Mouse (Mus musculus) hindbrain, postnatal 0 days (tissue): Measurements from ENCODE around the gene Tspyl2. TPM values are rescaled to one million over a fixed set of nuclear protein-coding genes. Genes with fewer than 3 reads are reported as not detected.
A peak's percentile ranks its signal among the peaks of the same experiment; 100 is the strongest.
"Not testable (repeated sequence)": the region's sequence is repeated elsewhere in the genome, so short reads cannot be mapped to it uniquely, and the experiment has no call there.

ENCODE experiments used
- ATAC-seq: fragments of 200-750 bp; cut with Nextera tagmentation; 2 replicates; pipeline ENCODE4 v1.8.0; 2017; ENCODE audit warnings: mild to moderate bottlenecking, moderate TSS enrichment, moderate library complexity
- DNase-seq: peaks from one replicate; pipeline ENCODE4 v3.0.0-alpha.2; 2015; ENCODE audit warnings: low spot score
- H3K27ac ChIP-seq: fragments of 300-500 bp; sonication (generic); 2 replicates; pipeline ENCODE4 v1.5.1; 2014; ENCODE audit warnings: mild to moderate bottlenecking
- H3K27me3 ChIP-seq: fragments of 300-500 bp; sonication (generic); 2 replicates; pipeline ENCODE4 v1.6.1; 2014; ENCODE audit warnings: low read length, mixed read lengths; ENCODE audit not compliant: insufficient read depth
- H3K36me3 ChIP-seq: fragments of 300-500 bp; sonication (generic); 2 replicates; pipeline ENCODE4 v1.6.1; 2014; ENCODE audit warnings: low read length, mixed read lengths; ENCODE audit not compliant: insufficient read depth
- H3K4me1 ChIP-seq: fragments of 300-500 bp; sonication (generic); 2 replicates; pipeline ENCODE4 v1.6.1; 2014; ENCODE audit warnings: antibody characterized with exemption, low read length, mixed read lengths; ENCODE audit not compliant: insufficient read depth
- H3K4me2 ChIP-seq: fragments of 300-500 bp; sonication (generic); 2 replicates; pipeline ENCODE4 v1.6.1; 2014; ENCODE audit warnings: low read depth, mild to moderate bottlenecking, low read length, moderate library complexity, mixed read lengths
- H3K4me3 ChIP-seq: fragments of 300-500 bp; sonication (generic); 2 replicates; pipeline ENCODE4 v1.5.1; 2014; ENCODE audit warnings: low read length
- H3K9ac ChIP-seq: fragments of 300-500 bp; sonication (generic); replicated peaks from 2 replicates; pipeline ENCODE4 v1.6.1; 2014; ENCODE audit warnings: mild to moderate bottlenecking, low read length, moderate library complexity, mixed read lengths
- H3K9me3 ChIP-seq: fragments of 300-500 bp; sonication (generic); 2 replicates; pipeline ENCODE4 v1.6.1; 2016; ENCODE audit warnings: low read length, mixed read lengths
- CTCF ChIP-seq: IDR thresholded peaks from 2 replicates; pipeline ENCODE4 v1.5.1; 2016; ENCODE audit warnings: antibody characterized with exemption, control low read depth, low read depth
- WGBS: fragments of 180-500 bp; shearing (Covaris S2); extraction: QIAGEN DNeasy Blood & Tissue Kit; methylation state at CpG from one replicate; pipeline ENCODE4 v1.1.7; 2014; 5-methylcytosine and 5-hydroxymethylcytosine counted together
- polyA plus RNA-seq: library from polyadenylated mRNA; unstranded; fragments of >200 nt; fragmentation: Nextera tagmentation; extraction: Ambion mirVana; gene quantifications from 2 replicates; pipeline ENCODE4 v1.2.1, GENCODE M21; 2015
- total RNA-seq: library from RNA; depleted of rRNA; stranded (reverse); fragments of >200 nt; gene quantifications from 2 replicates; pipeline ENCODE4 v1.2.3, GENCODE M21; 2014

The Tspyl2 gene
- total and polyA plus RNA-seq, 2 experiments from 2014 or later, result 27.4 to 46.4 TPM

DNA sequence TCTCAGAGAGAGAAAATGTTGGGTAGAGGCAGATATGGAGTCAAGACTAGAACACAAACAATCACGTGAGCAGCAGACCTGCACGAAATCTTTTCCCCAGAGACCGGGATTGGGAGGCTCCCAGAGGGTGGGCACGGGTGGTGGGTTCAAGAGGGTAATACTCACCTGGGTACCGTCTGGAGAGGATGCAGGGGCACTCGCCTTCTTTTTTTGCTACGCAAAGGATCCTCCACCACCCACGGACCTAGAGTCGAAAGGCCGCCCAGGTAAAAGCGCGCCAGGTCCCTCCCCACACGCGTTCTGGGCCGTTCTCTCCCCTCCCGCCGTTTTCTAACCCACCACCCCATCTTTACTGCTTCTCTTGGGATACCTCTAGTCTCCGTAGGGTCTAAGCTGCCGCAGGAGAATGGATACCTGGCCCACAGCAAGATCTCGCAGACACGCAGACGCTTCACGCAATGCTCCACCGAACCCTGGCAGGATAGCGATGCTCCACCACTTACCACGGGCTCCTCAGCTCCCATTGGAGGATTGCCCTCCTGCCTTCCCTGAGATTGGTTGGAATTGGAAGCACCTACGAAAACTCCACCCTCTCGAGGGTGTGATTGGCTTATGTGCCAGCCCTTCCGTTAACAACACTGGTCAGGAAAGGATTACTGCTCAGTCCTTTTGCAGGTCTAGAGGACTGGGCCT is 15.1 kb downstream of the Tspyl2 start, which contains the start of gene Kantr:
TSS of gene Kantr (minus strand) at position 500 of the 693 bp plus-strand sequence.
- WGBS, result 27% methylated on average over 29 of the region's 29 CpGs
- peak; percentile 90 for DNase-seq

DNA sequence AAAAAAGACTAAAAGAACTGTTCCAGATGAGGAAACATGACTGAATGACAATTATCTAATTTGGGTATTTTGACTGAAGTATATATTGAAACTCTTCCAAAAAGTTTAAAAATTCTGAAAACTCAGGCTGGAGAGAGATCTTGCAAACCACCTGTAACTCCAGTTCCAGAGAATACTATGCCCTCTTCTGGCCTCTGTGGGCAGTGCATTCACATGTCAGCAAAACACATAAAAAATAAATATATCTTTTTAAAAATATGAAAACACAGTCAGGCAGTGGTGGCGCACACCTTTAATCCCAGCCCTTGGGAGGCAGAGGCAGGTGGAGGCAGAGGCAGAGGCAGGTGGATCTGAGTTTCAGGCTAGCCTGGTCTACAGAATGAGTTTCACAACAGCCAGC is 18.6 kb downstream of the Tspyl2 start:
- Histone ChIP-seq H3K27ac (no peak overlapping the region), H3K36me3 (no peaks in the 10 kb centered on the region), H3K4me3 (no peak overlapping the region), H3K27me3 (peaks cover 3% of the 10 kb centered on the region; the same call in 1 of the 2 replicates), H3K9ac (no peak overlapping the region), H3K4me2 (no peak overlapping the region), H3K4me1 (no peaks in the 10 kb centered on the region), H3K9me3 (no peaks in the 10 kb centered on the region)
- 97% methylated on average over 1 of the region's 1 CpGs for WGBS
- no peak for ATAC-seq
- DNase-seq, result no peak
- TF ChIP-seq CTCF, result no peak

More for the DNA sequence above, 15.1 kb downstream of the Tspyl2 start, which contains the start of gene Kantr:
- no peaks in the 10 kb centered on the region for H3K27me3 ChIP-seq
- no peaks in the 10 kb centered on the region for H3K4me1 ChIP-seq
- TF ChIP-seq CTCF, result no peak
- peak within 1 kb of the TSS; percentile 71; the same call in 1 of the 2 replicates for H3K27ac ChIP-seq
- no peaks in the 10 kb centered on the region for H3K36me3 ChIP-seq
- ATAC-seq, result peak; percentile 99
- H3K9ac ChIP-seq, result peak within 1 kb of the TSS; percentile 68
- H3K9me3 ChIP-seq, result no peaks in the 10 kb centered on the region
- H3K4me3 ChIP-seq, result peak within 1 kb of the TSS; percentile 53
- peak within 1 kb of the TSS; percentile 60 for H3K4me2 ChIP-seq

DNA sequence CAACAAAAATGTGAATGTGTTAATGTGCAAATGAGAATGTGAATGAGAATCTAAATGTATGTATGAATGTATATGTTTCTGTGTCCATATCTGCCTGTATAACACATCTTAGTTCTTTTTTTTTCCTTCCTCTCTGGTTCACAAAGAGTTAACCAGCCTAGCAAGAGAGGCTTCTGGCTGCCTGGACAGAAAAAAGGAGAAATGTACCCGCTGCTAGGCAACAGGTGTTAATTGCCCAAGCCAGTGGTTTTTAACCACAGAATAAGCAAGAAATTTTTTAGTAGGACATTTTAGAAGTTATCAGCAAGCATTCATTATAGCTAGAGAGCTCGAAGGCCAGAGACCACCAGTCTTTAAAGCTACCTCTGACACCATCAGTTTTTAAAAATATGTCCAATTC is 19.4 kb downstream of the Tspyl2 start:
- no peaks in the 10 kb centered on the region for H3K36me3 ChIP-seq
- no peaks in the 10 kb centered on the region for H3K4me1 ChIP-seq
- H3K4me3 ChIP-seq, result no peak overlapping the region
- 38% methylated on average over 2 of the region's 2 CpGs for WGBS
- no peak overlapping the region for H3K4me2 ChIP-seq
- DNase-seq, result peak; percentile 7
- no peak overlapping the region for H3K27ac ChIP-seq
- peaks cover 3% of the 10 kb centered on the region; the same call in 1 of the 2 replicates for H3K27me3 ChIP-seq
- H3K9ac ChIP-seq, result no peak overlapping the region
- no peaks in the 10 kb centered on the region for H3K9me3 ChIP-seq
- TF ChIP-seq CTCF, result no peak
- no peak for ATAC-seq

DNA sequence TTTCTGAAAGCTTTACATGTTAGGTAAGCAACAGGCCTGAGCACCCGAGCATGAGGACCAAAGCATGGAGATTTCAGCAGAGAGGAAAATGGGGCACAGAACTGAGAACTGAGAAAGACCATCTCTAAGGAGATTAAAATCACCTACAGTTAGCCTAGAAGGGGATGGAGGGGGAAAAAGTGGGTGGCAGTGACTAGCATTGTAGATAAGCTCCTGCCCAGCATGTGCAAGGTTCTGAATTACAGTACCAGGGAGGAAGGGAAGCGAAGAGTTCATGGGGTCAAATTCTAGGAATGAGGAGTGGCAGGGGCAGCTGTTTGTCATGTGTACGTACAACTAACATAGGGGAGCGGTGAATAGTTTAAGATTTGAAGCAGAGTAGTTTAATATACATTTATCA is 21.7 kb downstream of the Tspyl2 start:
- Histone ChIP-seq H3K9ac (no peak overlapping the region), H3K27me3 (peaks cover 3% of the 10 kb centered on the region; the same call in 1 of the 2 replicates), H3K4me3 (no peak overlapping the region), H3K4me2 (no peak overlapping the region), H3K36me3 (no peaks in the 10 kb centered on the region), H3K27ac (no peak overlapping the region), H3K9me3 (no peaks in the 10 kb centered on the region), H3K4me1 (no peaks in the 10 kb centered on the region)
- WGBS, result 87% methylated on average over 4 of the region's 4 CpGs
- no peak for TF ChIP-seq CTCF
- ATAC-seq, result no peak
- DNase-seq, result no peak

DNA sequence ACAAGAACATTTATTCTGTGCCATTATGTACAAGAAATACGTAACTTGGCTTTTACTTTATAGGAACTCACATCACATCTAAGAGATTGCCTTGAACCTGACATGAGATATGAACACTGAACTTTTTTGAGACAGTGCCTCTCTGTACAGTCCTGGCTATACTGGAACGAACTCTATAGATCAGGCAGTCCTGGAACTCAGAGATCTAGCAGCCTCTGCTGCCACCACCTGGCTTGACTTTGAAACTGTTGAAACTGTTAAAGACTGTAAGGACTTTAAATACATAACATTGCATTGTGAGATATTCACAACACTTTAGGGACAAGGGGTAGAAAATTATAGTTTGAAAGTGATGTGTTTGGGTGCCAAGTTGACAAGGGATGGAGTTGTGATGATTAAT is 34.3 kb downstream of the Tspyl2 start:
- Histone ChIP-seq H3K36me3 (no peaks in the 10 kb centered on the region), H3K9ac (no peak overlapping the region), H3K9me3 (no peaks in the 10 kb centered on the region), H3K27ac (no peak overlapping the region), H3K4me2 (no peak overlapping the region), H3K4me1 (no peaks in the 10 kb centered on the region), H3K4me3 (no peak overlapping the region), H3K27me3 (0 out of 2 replicates have a peak, but pooled peaks cover 5% of the 10 kb centered on the region)
- DNase-seq (peak; percentile 54), ATAC-seq (no peak)
- TF ChIP-seq CTCF, result peak; percentile 57
- 49% methylated on average over 2 of the region's 2 CpGs for WGBS

DNA sequence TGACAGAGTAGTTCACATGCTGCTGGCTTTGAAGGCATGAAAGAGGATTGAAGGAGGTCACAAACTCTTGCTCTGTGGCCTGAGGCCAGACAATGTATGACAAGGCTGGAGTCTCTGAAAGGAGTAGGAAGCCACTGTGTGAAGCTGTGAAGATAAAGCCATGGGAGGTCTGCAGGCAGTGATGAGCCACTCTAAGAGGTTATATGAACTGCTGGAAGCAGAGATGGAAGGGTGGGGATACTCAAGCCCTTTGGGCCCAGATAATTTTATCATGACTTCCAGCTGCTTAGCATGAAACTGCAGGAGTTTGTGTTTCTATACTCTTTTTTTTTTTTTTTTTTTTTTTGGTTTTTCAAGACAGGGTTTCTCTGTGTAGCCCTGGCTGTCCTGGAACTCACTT is 34.9 kb downstream of the Tspyl2 start:
- Histone ChIP-seq H3K36me3 (no peaks in the 10 kb centered on the region), H3K27me3 (0 out of 2 replicates have a peak, but pooled peaks cover 5% of the 10 kb centered on the region), H3K27ac (no peak overlapping the region), H3K9ac (no peak overlapping the region), H3K9me3 (no peaks in the 10 kb centered on the region), H3K4me2 (no peak overlapping the region), H3K4me1 (no peaks in the 10 kb centered on the region), H3K4me3 (no peak overlapping the region)
- no peak for TF ChIP-seq CTCF
- no peak for ATAC-seq
- no peak for DNase-seq

DNA sequence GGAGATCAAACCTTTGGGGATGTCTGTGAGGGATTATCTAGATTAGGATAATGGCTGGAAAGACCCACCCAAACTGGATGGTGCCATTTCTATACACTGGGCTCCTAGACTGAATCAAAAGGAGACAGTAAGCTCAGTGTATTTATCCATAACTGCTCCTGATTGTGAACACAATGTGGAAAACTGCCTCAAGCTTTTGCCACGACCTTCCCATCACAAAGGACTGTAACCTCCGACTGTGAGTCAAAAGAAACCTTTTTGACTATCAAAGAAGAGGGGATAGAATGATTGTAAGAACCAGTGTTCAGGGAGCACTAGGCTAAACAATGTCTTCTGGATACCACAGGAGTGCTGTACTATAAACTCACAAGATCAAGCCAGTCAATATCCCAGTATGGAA is 36.0 kb downstream of the Tspyl2 start:
- TF ChIP-seq CTCF, result no peak
- no peak overlapping the region for H3K4me3 ChIP-seq
- no peaks in the 10 kb centered on the region for H3K36me3 ChIP-seq
- no peak overlapping the region for H3K9ac ChIP-seq
- H3K27ac ChIP-seq, result no peak overlapping the region
- no peaks in the 10 kb centered on the region for H3K4me1 ChIP-seq
- no peak overlapping the region for H3K4me2 ChIP-seq
- 66% methylated on average over 2 of the region's 2 CpGs for WGBS
- H3K27me3 ChIP-seq, result 0 out of 2 replicates have a peak, but pooled peaks cover 5% of the 10 kb centered on the region
- no peaks in the 10 kb centered on the region for H3K9me3 ChIP-seq
- DNase-seq, result no peak
- ATAC-seq, result no peak

DNA sequence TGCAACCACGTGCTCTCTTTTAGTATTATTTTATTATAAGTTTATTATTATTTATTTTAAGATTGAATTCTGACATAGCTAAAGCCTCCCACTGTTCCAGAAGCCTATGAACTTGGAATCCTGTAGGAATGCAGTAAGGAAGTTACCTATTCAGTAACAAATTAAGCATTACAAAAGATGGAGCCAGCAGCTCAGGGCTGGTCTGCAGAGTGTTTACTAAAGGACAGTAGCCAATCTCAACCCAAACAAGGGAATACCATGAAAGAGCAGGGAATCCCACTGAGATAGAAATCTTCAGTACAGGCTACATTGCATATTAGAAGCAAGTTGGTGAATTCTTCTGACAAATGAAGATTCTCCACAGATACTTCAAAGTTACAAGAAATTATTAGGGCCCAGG is 55.2 kb downstream of the Tspyl2 start:
- not testable (repeated sequence) for H3K4me3 ChIP-seq, H3K4me2 ChIP-seq, H3K27ac ChIP-seq, H3K27me3 ChIP-seq, DNase-seq, H3K4me1 ChIP-seq, H3K9ac ChIP-seq, ATAC-seq, H3K36me3 ChIP-seq, H3K9me3 ChIP-seq
- WGBS, result 51% methylated on average over 1 of the region's 1 CpGs
